Mouse (Mus musculus) limb, embryonic 11.5 days (tissue): ENCODE results near the gene Ak5. TPM values are rescaled to one million over a fixed set of nuclear protein-coding genes. Genes with fewer than 3 reads are reported as not detected.
"Not testable (repeated sequence)": the region's sequence is repeated elsewhere in the genome, so short reads cannot be mapped to it uniquely, and the experiment has no call there.

Source experiments
- ATAC-seq: fragments of 200-750 bp; cut with Nextera tagmentation; 2 replicates; pipeline ENCODE4 v1.8.0; 2017; ENCODE audit warnings: low read depth; ENCODE audit not compliant: insufficient number of reproducible peaks, low FRiP score, low TSS enrichment
- DNase-seq: peaks from one replicate; pipeline ENCODE4 v3.0.0-alpha.2; 2015; ENCODE audit warnings: low spot score
- H3K27ac ChIP-seq: fragments of 300-500 bp; sonication (generic); replicated peaks from 2 replicates; pipeline ENCODE4 v1.5.1; 2014; ENCODE audit warnings: low read depth, mild to moderate bottlenecking, low read length
- H3K27me3 ChIP-seq: fragments of 300-500 bp; sonication (generic); 2 replicates; pipeline ENCODE4 v1.6.1; 2014; ENCODE audit warnings: mild to moderate bottlenecking, low read length, mixed read lengths; ENCODE audit not compliant: control insufficient read depth, insufficient read depth
- H3K36me3 ChIP-seq: fragments of 300-500 bp; sonication (generic); 2 replicates; pipeline ENCODE4 v1.6.1; 2014; ENCODE audit warnings: mild to moderate bottlenecking, low read length, moderate library complexity, mixed read lengths; ENCODE audit not compliant: control insufficient read depth, insufficient read depth
- H3K4me1 ChIP-seq: fragments of 300-500 bp; sonication (generic); 2 replicates; pipeline ENCODE4 v1.6.1; 2014; ENCODE audit warnings: low read length, mixed read lengths; ENCODE audit not compliant: control insufficient read depth, insufficient read depth
- H3K4me2 ChIP-seq: fragments of 300-500 bp; sonication (generic); 2 replicates; pipeline ENCODE4 v1.6.1; 2014; ENCODE audit warnings: low read depth, mild to moderate bottlenecking, moderate library complexity; ENCODE audit not compliant: severe bottlenecking
- H3K4me3 ChIP-seq: fragments of 300-500 bp; sonication (generic); 2 replicates; pipeline ENCODE4 v1.5.1; 2014; ENCODE audit warnings: low read depth, low read length
- H3K9ac ChIP-seq: fragments of 300-500 bp; sonication (generic); 2 replicates; pipeline ENCODE4 v1.6.1; 2014; ENCODE audit warnings: mild to moderate bottlenecking, low read length
- H3K9me3 ChIP-seq: fragments of 300-500 bp; sonication (generic); 2 replicates; pipeline ENCODE4 v1.6.1; 2016; ENCODE audit warnings: low read length; ENCODE audit not compliant: control insufficient read depth
- WGBS: fragments of 180-500 bp; shearing (Covaris S2); extraction: QIAGEN DNeasy Blood & Tissue Kit; methylation state at CpG from one replicate; pipeline ENCODE4 v1.1.7; 2014; 5-methylcytosine and 5-hydroxymethylcytosine counted together
- polyA plus RNA-seq: library from polyadenylated mRNA; unstranded; fragments of >200 nt; fragmentation: Nextera tagmentation; extraction: Ambion mirVana; gene quantifications from 2 replicates; pipeline ENCODE4 v1.2.1, GENCODE M21; 2014

The Ak5 gene
- polyA plus RNA-seq, 1 experiment from 2014 or later = 2.4 TPM

GRCm38 (mm10) chr3:152609076-152609475, 59.1 kb downstream of the Ak5 start:
- Histone ChIP-seq H3K9ac (no peak overlapping the region), H3K4me2 (no peak overlapping the region), H3K27me3 (no peaks in the 10 kb centered on the region), H3K36me3 (no peaks in the 10 kb centered on the region), H3K4me1 (no peaks in the 10 kb centered on the region), H3K9me3 (no peaks in the 10 kb centered on the region), H3K4me3 (no peak overlapping the region), H3K27ac (no peak overlapping the region)
- 94% methylated on average over 5 of the region's 5 CpGs for WGBS
- DNase-seq = no peak
- ATAC-seq = no peak

- Histone ChIP-seq H3K36me3 (no peaks in the 10 kb centered on the region), H3K4me1 (no peaks in the 10 kb centered on the region), H3K4me3 (no peak overlapping the region), H3K4me2 (no peak overlapping the region), H3K9me3 (no peaks in the 10 kb centered on the region), H3K27me3 (no peaks in the 10 kb centered on the region), H3K9ac (no peak overlapping the region), H3K27ac (no peak overlapping the region)
- WGBS = 66% methylated on average over 11 of the region's 11 CpGs
- DNase-seq (no peak), ATAC-seq (no peak)
Measured at GRCm38 (mm10) chr3:152605849-152606248, 62.3 kb downstream of the Ak5 start.

GRCm38 (mm10) chr3:152599679-152600078, 68.5 kb downstream of the Ak5 start:
- Histone ChIP-seq H3K27ac (no peak overlapping the region), H3K9ac (no peak overlapping the region), H3K27me3 (no peaks in the 10 kb centered on the region), H3K4me2 (no peak overlapping the region), H3K9me3 (no peaks in the 10 kb centered on the region), H3K4me3 (no peak overlapping the region), H3K4me1 (no peaks in the 10 kb centered on the region), H3K36me3 (no peaks in the 10 kb centered on the region)
- ATAC-seq (no peak), DNase-seq (no peak)
- 73% methylated on average over 6 of the region's 6 CpGs for WGBS

GRCm38 (mm10) chr3:152596406-152597050, 71.6 kb downstream of the Ak5 start:
- no peak for ATAC-seq
- no peak overlapping the region for H3K4me2 ChIP-seq
- H3K9ac ChIP-seq = no peak overlapping the region
- H3K27me3 ChIP-seq = no peaks in the 10 kb centered on the region
- H3K9me3 ChIP-seq = no peaks in the 10 kb centered on the region
- H3K36me3 ChIP-seq = no peaks in the 10 kb centered on the region
- H3K4me1 ChIP-seq = no peaks in the 10 kb centered on the region
- H3K27ac ChIP-seq = no peak overlapping the region
- no peak overlapping the region for H3K4me3 ChIP-seq
- no peak for DNase-seq
- WGBS = 93% methylated on average over 7 of the region's 7 CpGs

- ATAC-seq = no peak
- Histone ChIP-seq H3K27me3 (no peaks in the 10 kb centered on the region), H3K4me2 (no peak overlapping the region), H3K36me3 (no peaks in the 10 kb centered on the region), H3K9me3 (no peaks in the 10 kb centered on the region), H3K27ac (no peak overlapping the region), H3K4me3 (no peak overlapping the region), H3K4me1 (no peaks in the 10 kb centered on the region), H3K9ac (no peak overlapping the region)
- DNase-seq = no peak
- 86% methylated on average over 8 of the region's 8 CpGs for WGBS
Measured at GRCm38 (mm10) chr3:152592767-152593425, 75.3 kb downstream of the Ak5 start.

- Histone ChIP-seq H3K27me3 (no peaks in the 10 kb centered on the region), H3K4me2 (no peak overlapping the region), H3K27ac (no peak overlapping the region), H3K4me1 (no peaks in the 10 kb centered on the region), H3K9me3 (no peaks in the 10 kb centered on the region), H3K9ac (no peak overlapping the region), H3K4me3 (no peak overlapping the region), H3K36me3 (no peaks in the 10 kb centered on the region)
- DNase-seq = no peak
- ATAC-seq = no peak
- 85% methylated on average over 7 of the region's 7 CpGs for WGBS
Measured at GRCm38 (mm10) chr3:152590491-152590890, 77.7 kb downstream of the Ak5 start.

- not testable (repeated sequence) for H3K27ac ChIP-seq, H3K4me1 ChIP-seq, DNase-seq, H3K27me3 ChIP-seq, H3K9ac ChIP-seq, H3K4me3 ChIP-seq, ATAC-seq, H3K4me2 ChIP-seq, H3K9me3 ChIP-seq, H3K36me3 ChIP-seq
- WGBS = 100% methylated on average over 3 of the region's 3 CpGs
Measured at GRCm38 (mm10) chr3:152589101-152589500, 79.1 kb downstream of the Ak5 start.

- Histone ChIP-seq H3K4me1 (no peaks in the 10 kb centered on the region), H3K27ac (no peak overlapping the region), H3K9ac (no peak overlapping the region), H3K9me3 (no peaks in the 10 kb centered on the region), H3K36me3 (no peaks in the 10 kb centered on the region), H3K27me3 (no peaks in the 10 kb centered on the region), H3K4me2 (no peak overlapping the region), H3K4me3 (no peak overlapping the region)
- ATAC-seq (no peak), DNase-seq (no peak)
- 78% methylated on average over 2 of the region's 2 CpGs for WGBS
Measured at GRCm38 (mm10) chr3:152587007-152587406, 81.2 kb downstream of the Ak5 start.
